Mouse (Mus musculus): Measurements from ENCODE around the gene St6galnac5. TPM values are rescaled to one million over a fixed set of nuclear protein-coding genes. Genes with fewer than 3 reads are reported as not detected.

The St6galnac5 gene
- total RNA-seq, 4 experiments from 2014 or later: 0.07 to 0.38 (median 0.15) TPM

DNA sequence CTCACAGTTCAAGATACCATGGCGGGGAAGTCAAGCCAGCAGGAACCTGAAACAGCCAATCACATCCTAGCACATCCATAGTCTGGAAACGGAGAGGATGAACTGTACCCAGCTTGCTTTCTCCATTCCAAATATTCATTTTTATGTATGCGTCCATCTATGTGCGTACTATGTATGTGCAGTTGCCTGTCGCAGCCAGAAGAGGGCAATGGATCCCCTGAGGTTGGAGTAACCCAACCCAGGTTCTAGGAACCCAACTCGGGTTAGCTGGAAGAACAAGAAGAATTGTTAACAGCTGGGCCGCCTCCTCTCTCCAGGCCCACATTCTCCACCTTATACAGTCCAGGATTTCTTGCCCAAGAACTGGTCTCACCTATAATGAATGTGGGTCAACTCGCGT is 31.1 kb downstream of the St6galnac5 start:
- no peak for DNase-seq (ENCODE audit: low spot score in 2 of 2)

DNA sequence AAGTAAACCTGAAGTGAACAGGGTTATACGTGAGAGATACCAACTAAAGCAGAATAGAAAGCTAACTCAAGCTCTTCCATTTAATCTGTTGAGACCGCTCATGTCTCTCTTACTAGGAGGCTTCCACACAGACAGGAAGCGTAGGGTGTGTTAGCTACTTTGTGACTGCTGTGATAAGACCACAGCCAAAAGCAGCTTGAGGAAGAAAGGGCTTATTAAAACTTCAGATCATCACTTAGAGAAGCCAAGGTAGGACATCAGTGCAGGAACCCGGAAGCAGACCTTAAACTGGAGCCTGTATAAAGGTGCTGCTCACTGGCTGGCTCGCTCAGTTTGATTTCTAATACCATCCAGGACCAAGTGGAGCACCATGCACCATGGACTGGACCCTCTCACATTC is 31.7 kb downstream of the St6galnac5 start:
- no peak for DNase-seq (ENCODE audit: low spot score in 2 of 2)

GRCm38 (mm10) chr3:152949233-152949777 is 32.7 kb downstream of the St6galnac5 start:
- DNase-seq (ENCODE audit: low spot score in 2 of 2): no peak

GRCm38 (mm10) chr3:152948556-152948955 is 33.5 kb downstream of the St6galnac5 start:
- DNase-seq (ENCODE audit: low spot score in 2 of 2): no peak

GRCm38 (mm10) chr3:152947031-152947640 is 34.9 kb downstream of the St6galnac5 start:
- DNase-seq (ENCODE audit: low spot score in 2 of 2): no peak

- DNase-seq (ENCODE audit: low spot score in 2 of 2): no peak
These were observed 37.3 kb downstream of the St6galnac5 start for GRCm38 (mm10) chr3:152944766-152945165.

DNA sequence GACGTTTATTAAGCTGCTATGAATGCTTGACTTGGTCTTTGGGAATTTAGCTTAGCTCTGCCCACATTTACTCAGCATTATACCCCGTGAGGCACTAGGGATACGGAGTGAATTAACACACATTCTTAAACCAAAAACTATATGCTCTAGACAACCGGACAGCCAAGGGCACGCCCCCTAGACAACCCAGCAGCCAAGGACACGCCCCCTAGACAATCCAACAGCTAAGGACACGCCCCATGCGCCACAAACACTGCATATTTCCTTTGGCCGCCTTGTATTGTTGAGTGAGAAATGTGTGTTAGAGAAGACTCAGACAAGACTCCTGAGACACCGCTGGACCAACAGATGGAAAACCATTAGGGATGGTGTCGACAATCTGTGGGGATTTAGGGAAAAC is 39.1 kb downstream of the St6galnac5 start:
- no peak for DNase-seq (ENCODE audit: low spot score in 2 of 2)

DNA sequence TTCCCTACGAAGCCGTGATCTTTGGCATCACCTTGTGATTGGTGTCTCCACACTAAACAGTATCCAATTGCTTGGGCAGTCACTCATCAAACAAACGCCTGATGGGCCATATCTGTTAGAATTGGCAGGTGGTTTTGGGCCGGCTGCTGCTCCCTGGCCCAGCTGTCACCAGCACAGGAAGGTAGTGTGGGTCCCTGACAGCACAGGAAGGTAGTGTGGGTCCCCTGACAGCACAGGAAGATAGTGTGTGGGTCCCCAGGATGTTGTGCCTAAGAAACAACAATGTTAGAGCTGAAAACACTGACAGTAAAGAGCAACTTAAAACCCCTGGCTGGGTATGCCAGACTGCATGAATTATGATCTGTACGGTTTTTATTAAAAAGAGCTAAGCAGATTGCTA is 40.4 kb downstream of the St6galnac5 start:
- DNase-seq (ENCODE audit: low spot score in 2 of 2): no peak

GRCm38 (mm10) chr3:152936313-152936712 is 45.7 kb downstream of the St6galnac5 start:
- DNase-seq (ENCODE audit: low spot score in 2 of 2): no peak

GRCm38 (mm10) chr3:152933737-152934136 is 48.3 kb downstream of the St6galnac5 start:
- DNase-seq (ENCODE audit: low spot score in 2 of 2): no peak

GRCm38 (mm10) chr3:152932544-152932943 is 49.5 kb downstream of the St6galnac5 start:
- DNase-seq (ENCODE audit: low spot score in 2 of 2): no peak

DNA sequence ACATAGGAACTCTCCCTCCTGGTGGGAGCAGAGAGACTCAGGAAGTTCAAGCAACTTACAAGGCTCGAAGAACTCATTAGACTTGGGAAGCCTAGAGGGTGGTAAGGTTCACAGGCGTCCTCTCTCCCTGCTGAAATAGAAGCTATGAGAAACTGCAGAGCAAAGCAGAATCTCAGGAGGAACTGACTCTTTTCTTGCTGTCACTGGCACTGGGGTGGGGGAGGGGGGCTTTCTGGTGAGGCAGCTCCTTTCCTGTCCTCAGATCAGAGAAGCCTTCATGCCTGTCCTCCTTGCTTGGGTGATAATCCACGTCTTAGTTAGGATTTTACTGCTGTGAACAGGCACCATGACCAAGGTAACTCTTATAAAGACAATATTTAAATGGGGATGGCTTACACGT is 50.0 kb downstream of the St6galnac5 start:
- DNase-seq (ENCODE audit: low spot score in 2 of 2): no peak

DNA sequence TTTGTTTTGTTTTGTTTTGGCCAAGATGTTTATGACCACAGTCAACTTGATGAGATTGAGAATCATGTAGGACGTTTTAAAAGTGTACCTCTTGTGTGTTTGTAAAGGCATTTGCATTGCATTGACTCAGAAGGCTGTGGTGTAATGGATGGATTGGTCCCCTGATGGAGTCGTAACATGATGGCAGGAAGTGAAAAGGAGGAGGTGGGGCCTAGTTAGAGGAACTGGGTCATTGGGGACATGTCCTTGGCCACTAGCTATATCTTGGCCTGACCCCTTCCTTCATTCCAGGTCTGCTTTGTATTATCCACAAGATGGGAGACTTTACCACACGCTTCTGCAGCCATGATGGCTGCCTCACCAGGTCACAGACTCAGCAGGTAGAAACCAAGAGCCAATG is 50.7 kb downstream of the St6galnac5 start:
- no peak for DNase-seq (ENCODE audit: low spot score in 2 of 2)

DNA sequence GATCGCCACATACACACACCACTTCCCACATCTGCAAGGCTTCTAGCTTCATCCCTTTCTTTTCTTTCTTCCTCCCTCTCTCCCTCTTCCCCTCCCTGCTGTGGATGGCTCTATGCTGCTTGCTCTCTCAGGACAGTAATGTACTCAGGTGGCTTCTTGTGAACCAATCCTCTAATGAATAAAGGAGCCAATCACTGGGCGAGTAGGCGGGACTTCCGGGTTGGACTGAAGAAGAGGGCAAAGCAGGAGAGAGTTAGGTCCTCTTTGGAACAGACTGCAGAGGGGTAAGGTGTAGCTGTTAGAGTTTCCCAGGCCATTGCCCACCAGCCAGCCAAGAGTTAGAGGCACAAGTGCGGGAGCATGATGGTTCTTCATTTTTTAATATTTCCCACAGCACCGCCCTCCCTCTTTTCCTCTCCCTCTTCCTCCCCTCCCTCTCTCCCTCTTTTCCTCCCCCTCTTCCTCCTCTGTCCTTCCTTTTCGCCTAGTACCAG is 52.2 kb downstream of the St6galnac5 start:
- DNase-seq (ENCODE audit: low spot score in 2 of 2): no peak

GRCm38 (mm10) chr3:152929256-152929787 is 52.7 kb downstream of the St6galnac5 start:
- DNase-seq (ENCODE audit: low spot score in 2 of 2): no peak

DNA sequence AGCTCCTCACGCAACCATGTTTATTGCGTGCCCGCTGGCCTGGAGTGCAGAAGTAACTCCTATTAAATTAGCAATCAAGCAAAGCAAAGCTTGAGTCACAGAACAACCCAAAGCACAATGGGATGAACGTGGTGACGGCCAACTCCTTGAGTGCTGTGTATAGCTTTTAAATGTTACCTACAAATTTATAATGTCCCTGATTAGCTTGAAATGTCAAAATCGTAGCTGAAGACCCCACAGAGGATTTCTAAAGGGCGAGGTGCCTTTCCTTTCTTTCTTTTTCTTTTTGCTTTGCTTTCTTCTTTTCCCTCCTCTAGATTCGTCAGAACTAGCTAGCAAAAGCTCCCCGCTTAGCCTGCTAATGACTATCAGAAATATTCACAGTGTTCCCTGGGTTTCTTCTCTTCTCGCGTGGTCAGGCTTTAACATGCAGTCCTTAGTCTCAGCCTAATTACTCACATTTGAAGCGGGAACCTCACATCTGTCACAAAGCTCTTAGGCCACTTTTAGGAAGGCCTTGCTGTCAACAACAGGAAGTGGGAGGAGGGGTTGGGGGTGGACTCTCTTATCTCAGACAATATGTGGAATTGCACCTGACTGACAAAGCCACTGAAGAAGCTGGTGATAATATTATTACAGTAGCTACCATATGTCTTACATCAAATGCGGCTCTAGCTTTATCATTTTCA is 53.6 kb downstream of the St6galnac5 start:
- no peak for DNase-seq (ENCODE audit: low spot score in 2 of 2)

DNA sequence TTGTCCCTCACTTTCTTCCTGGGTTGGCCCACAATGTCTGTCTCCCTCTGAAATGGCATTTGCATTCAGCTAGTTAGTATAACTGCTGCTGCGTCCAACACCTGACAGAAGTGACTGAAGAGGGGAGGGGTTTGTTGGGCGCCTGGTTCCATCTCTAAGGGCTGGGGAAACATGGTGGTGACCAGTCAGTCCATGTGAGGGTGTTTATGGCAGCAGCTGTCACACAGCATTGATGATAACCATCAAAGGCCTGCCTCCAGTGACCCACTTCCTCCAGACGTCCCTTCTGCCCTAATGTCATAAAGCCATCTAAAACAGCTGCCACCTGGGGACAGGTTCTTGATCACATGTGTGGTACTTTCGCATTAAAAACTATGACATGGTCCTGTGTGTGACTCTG is 55.9 kb downstream of the St6galnac5 start:
- no peak for DNase-seq (ENCODE audit: low spot score in 2 of 2)

- DNase-seq (ENCODE audit: low spot score in 2 of 2): no peak
These were observed 56.7 kb downstream of the St6galnac5 start for GRCm38 (mm10) chr3:152925364-152925763.

DNA sequence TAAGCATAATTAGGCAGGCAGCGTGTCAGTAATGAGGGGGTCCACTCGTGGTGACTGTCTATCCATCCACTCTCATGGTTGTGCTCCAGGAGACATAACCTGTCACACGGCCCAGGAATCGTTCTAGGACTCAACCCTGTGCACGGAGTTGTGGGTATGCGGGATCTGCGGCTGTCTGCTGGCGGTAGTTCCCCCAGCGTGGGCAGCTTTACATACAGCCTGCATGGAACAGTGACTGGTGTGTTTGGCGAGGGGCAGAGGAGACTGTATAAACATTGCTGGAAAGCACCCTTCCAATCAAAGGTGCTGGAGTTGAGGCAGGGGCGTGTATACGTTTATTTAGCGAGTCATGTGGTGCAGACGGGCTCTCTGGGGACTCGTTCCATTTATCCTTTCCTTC is 58.5 kb downstream of the St6galnac5 start:
- no peak for DNase-seq (ENCODE audit: low spot score in 2 of 2)

GRCm38 (mm10) chr3:152920365-152920764 is 61.7 kb downstream of the St6galnac5 start:
- DNase-seq (ENCODE audit: low spot score in 2 of 2): no peak

DNA sequence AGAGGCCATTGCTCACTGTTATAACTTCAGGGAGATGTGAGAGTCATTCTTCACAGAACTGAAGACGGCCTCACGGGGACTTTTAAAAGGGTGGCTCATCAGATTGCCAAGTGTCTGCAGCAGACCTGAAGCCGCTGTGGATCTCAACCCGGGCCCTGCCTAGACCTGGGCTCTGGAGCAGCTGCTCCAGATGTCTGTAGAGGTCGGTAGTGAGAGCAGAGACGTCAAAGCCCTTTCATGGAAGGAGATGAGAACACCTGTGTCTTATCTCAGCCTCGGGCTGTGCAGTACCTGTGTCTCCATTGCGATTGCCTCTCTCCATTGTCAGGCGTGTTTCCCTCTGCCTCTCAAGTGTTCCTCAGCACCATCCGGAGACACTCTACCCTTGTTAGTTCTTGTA is 62.9 kb downstream of the St6galnac5 start:
- DNase-seq (ENCODE audit: low spot score in 2 of 2): no peak

GRCm38 (mm10) chr3:152917579-152917978 is 64.5 kb downstream of the St6galnac5 start:
- DNase-seq (ENCODE audit: low spot score in 2 of 2): no peak

- DNase-seq (ENCODE audit: low spot score in 2 of 2): no peak
These were observed 67.7 kb downstream of the St6galnac5 start for GRCm38 (mm10) chr3:152914376-152914775.
